19 mouse cellular contexts compared by ENCODE assay signal in the genomic region with DNA sequence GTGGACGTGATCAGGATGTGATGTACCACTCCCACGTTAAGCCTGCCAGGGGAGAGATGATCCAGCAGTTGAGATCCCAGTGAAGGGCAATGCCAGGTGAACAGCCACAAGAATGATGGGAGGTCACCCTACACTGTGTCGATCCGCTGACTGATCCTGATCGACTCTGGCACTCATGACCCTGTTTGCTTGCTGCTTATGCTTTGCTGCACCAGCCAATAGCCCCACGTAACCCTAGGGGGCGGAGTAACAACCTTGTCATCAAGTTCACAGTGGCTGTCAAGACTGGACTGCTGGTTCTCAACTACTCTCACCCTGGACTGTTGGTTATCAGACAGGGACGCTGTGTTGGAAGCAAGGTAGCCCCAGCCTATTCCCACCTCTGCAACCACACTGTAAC.
"Had no signal": no experiment of that assay in that cellular context is flagged by ENCODE, and none has a peak within 500 bp of the region (broad histone marks: within the 10 kb centered on the region; RNA-seq: fewer than 3 reads in every experiment).

No protein-coding gene starts in this region.

- ATAC-seq: midbrain, embryonic 16.5 days had no signal

- H3K4me3 ChIP-seq: liver, embryonic 15.5 days; midbrain, embryonic 10.5 days; midbrain, embryonic 12.5 days; myocyte; neural tube, embryonic 13.5 days; neural tube, embryonic 15.5 days had no signal

- H3K4me2 ChIP-seq: liver, embryonic 15.5 days; lung, embryonic 14.5 days; midbrain, embryonic 12.5 days; neural tube, embryonic 13.5 days; neural tube, embryonic 15.5 days had no signal

- H3K27ac ChIP-seq: liver, embryonic 15.5 days; midbrain, embryonic 10.5 days; midbrain, embryonic 12.5 days; neural tube, embryonic 13.5 days; neural tube, embryonic 15.5 days had no signal

- H3K36me3 ChIP-seq: liver, embryonic 15.5 days; midbrain, embryonic 10.5 days; midbrain, embryonic 12.5 days; neural tube, embryonic 13.5 days; neural tube, embryonic 15.5 days had no signal

- H3K4me1 ChIP-seq: midbrain, embryonic 10.5 days; midbrain, embryonic 12.5 days; neural tube, embryonic 13.5 days; neural tube, embryonic 15.5 days had no signal

- DNase-seq: lung, adult 18-20 months; lung, embryonic 14.5 days; lung, postnatal 10 days; lung, postnatal 4 days; midbrain, embryonic 14.5 days; right cerebral cortex, adult 18-20 months; right cerebral cortex, postnatal 25 days; right cerebral cortex, postnatal 4 days; spleen, adult 18-20 months; thymus, adult 2 months; thymus, postnatal 25 days; thymus, postnatal 4 days had no signal

- H3K9me3 ChIP-seq: liver, embryonic 15.5 days; midbrain, embryonic 10.5 days; midbrain, embryonic 12.5 days; neural tube, embryonic 13.5 days; neural tube, embryonic 15.5 days had no signal

- H3K9ac ChIP-seq: liver, embryonic 15.5 days; lung, embryonic 14.5 days; midbrain, embryonic 12.5 days; neural tube, embryonic 13.5 days; neural tube, embryonic 15.5 days had no signal

- H3K27me3 ChIP-seq: liver, embryonic 15.5 days; midbrain, embryonic 12.5 days; neural tube, embryonic 13.5 days; neural tube, embryonic 15.5 days had no signal
